ENCODE assay signal across 32 mouse cellular contexts in the genomic region with DNA sequence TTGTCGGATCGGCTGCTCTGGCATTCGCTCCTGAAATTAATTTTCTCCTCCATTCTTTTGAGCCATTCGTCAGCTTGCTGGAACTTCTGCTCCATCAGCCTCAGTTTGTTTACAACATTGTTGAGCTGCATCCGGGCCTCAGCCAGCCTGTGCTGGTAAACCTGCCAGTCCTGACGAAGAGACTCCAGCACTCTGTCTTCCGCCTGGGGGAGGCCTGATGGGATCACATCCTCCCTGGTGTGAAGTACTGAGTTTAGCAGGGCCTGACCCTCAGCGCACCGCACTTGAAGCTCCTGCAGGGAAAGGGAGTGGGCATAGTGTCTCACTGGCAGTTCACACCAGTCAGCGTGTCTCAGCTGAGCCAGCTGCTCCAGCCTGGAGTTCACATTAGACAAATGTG.
DNase-seq lines count a peak whose midpoint lies in the region; ATAC-seq and TF ChIP-seq lines count a peak whose summit lies in the region.
"Had no signal": no experiment of that assay in that cellular context is flagged by ENCODE, and none has a peak within 500 bp of the region (broad histone marks: within the 10 kb centered on the region; RNA-seq: fewer than 3 reads in every experiment).

No protein-coding gene starts in this region.

- no peaks in the 10 kb centered on the region for H3K9me3 ChIP-seq in kidney, embryonic 15.5 days (replicated peaks)
- no peaks in the 10 kb centered on the region for H3K9me3 ChIP-seq in lung, postnatal 0 days (ENCODE audit: low read length)
- H3K9me3 ChIP-seq in intestine, embryonic 15.5 days: no peaks in the 10 kb centered on the region
- H3K9me3 ChIP-seq: heart, embryonic 13.5 days; hindbrain, embryonic 15.5 days; limb, embryonic 10.5 days; limb, embryonic 15.5 days; liver, embryonic 13.5 days; megakaryocyte, embryonic 14.5 days; midbrain, embryonic 13.5 days; neural tube, embryonic 13.5 days; stomach, embryonic 15.5 days had no signal

- 0 out of 2 replicates have a peak, but pooled peaks have one; percentile 19 for ATAC-seq in kidney, embryonic 15.5 days (replicated peaks; ENCODE audit: low FRiP score)
- ATAC-seq in lung, postnatal 0 days: peak; percentile 72
- no peak for ATAC-seq in intestine, embryonic 15.5 days
- ATAC-seq: CD4-positive, CD25-positive, alpha-beta regulatory T cell, adult 4 months; forebrain, embryonic 16.5 days; inflammation-experienced regulatory T-cells, adult 6 months; midbrain, embryonic 13.5 days had no signal

- H3K27me3 ChIP-seq in kidney, embryonic 15.5 days: no peaks in the 10 kb centered on the region
- H3K27me3 ChIP-seq in lung, postnatal 0 days (replicated peaks; ENCODE audit: insufficient read depth, low read length): no peaks in the 10 kb centered on the region
- no peaks in the 10 kb centered on the region for H3K27me3 ChIP-seq in intestine, embryonic 15.5 days (replicated peaks)
- H3K27me3 ChIP-seq: heart, embryonic 13.5 days; hindbrain, embryonic 15.5 days; limb, embryonic 15.5 days; liver, embryonic 13.5 days; megakaryocyte, embryonic 14.5 days; midbrain, embryonic 13.5 days; neural tube, embryonic 13.5 days; stomach, embryonic 15.5 days had no signal

- H3K4me2 ChIP-seq in kidney, embryonic 15.5 days: no peak overlapping the region
- H3K4me2 ChIP-seq in lung, postnatal 0 days (replicated peaks; ENCODE audit: low read depth, low read length): no peak overlapping the region
- H3K4me2 ChIP-seq in intestine, embryonic 15.5 days (replicated peaks): no peak overlapping the region
- H3K4me2 ChIP-seq: heart, embryonic 13.5 days; hindbrain, embryonic 15.5 days; limb, embryonic 15.5 days; liver, embryonic 13.5 days; midbrain, embryonic 13.5 days; neural tube, embryonic 13.5 days; stomach, embryonic 15.5 days had no signal

- no peak overlapping the region for H3K27ac ChIP-seq in kidney, embryonic 15.5 days
- no peak overlapping the region for H3K27ac ChIP-seq in lung, postnatal 0 days (ENCODE audit: low read length)
- no peak overlapping the region for H3K27ac ChIP-seq in intestine, embryonic 15.5 days
- H3K27ac ChIP-seq: heart, embryonic 13.5 days; hindbrain, embryonic 15.5 days; layer of hippocampus, adult 2 months; limb, embryonic 10.5 days; limb, embryonic 15.5 days; liver, embryonic 13.5 days; midbrain, embryonic 13.5 days; neural tube, embryonic 13.5 days; stomach, embryonic 15.5 days had no signal

- peaks cover 7% of the 10 kb centered on the region; the same call in 1 of the 2 replicates for H3K4me1 ChIP-seq in kidney, embryonic 15.5 days
- no peaks in the 10 kb centered on the region for H3K4me1 ChIP-seq in lung, postnatal 0 days (ENCODE audit: insufficient read depth, low read depth, low read length)
- H3K4me1 ChIP-seq in intestine, embryonic 15.5 days (replicated peaks): no peaks in the 10 kb centered on the region
- H3K4me1 ChIP-seq: hindbrain, embryonic 15.5 days; limb, embryonic 15.5 days; liver, embryonic 13.5 days; megakaryocyte, embryonic 14.5 days; midbrain, embryonic 13.5 days; neural tube, embryonic 13.5 days; stomach, embryonic 15.5 days had no signal

- no peak overlapping the region for H3K4me3 ChIP-seq in kidney, embryonic 15.5 days (replicated peaks)
- H3K4me3 ChIP-seq in lung, postnatal 0 days (ENCODE audit: low read depth, low read length): no peak overlapping the region
- H3K4me3 ChIP-seq in intestine, embryonic 15.5 days (replicated peaks): no peak overlapping the region
- H3K4me3 ChIP-seq: erythroblast, embryonic 14.5 days; heart, embryonic 13.5 days; hindbrain, embryonic 15.5 days; layer of hippocampus, adult 2 months; limb, embryonic 10.5 days; limb, embryonic 15.5 days; liver, embryonic 13.5 days; megakaryocyte, embryonic 14.5 days; midbrain, embryonic 13.5 days; neural tube, embryonic 13.5 days; stomach, embryonic 15.5 days had no signal

- no peaks in the 10 kb centered on the region for H3K36me3 ChIP-seq in kidney, embryonic 15.5 days
- peaks cover 5% of the 10 kb centered on the region for H3K36me3 ChIP-seq in lung, postnatal 0 days (ENCODE audit: insufficient read depth, low read length)
- H3K36me3 ChIP-seq in intestine, embryonic 15.5 days: peaks cover 2% of the 10 kb centered on the region; the same call in 1 of the 2 replicates
- H3K36me3 ChIP-seq: liver, embryonic 13.5 days; midbrain, embryonic 13.5 days; neural tube, embryonic 13.5 days had no signal

- H3K9ac ChIP-seq in kidney, embryonic 15.5 days: no peak overlapping the region
- H3K9ac ChIP-seq in lung, postnatal 0 days (replicated peaks; ENCODE audit: low read depth): no peak overlapping the region
- H3K9ac ChIP-seq in intestine, embryonic 15.5 days: no peak overlapping the region
- H3K9ac ChIP-seq: heart, embryonic 13.5 days; hindbrain, embryonic 15.5 days; limb, embryonic 15.5 days; liver, embryonic 13.5 days; midbrain, embryonic 13.5 days; neural tube, embryonic 13.5 days; stomach, embryonic 15.5 days had no signal

- TF ChIP-seq EP300 in lung, postnatal 0 days (IDR thresholded peaks at IDR 0.05): no peak

- DNase-seq in kidney, adult 18-20 months: no peak
- DNase-seq in R1 (ENCODE audit: low read depth, low spot score): peak; percentile 15
- peak; percentile 32 for DNase-seq in lung, postnatal 0 days (ENCODE audit: low spot score)
- peak; percentile 22 for DNase-seq in retina, embryonic 14.5 days (ENCODE audit: low spot score)
- DNase-seq in left cerebral cortex, adult 11 months (ENCODE audit: low spot score): no peak
- no peak for DNase-seq in adrenal gland, adult (ENCODE audit: inconsistent age in 2 of 2, low spot score in 1 of 2)
- DNase-seq: adrenal gland, postnatal 14 days; cerebellum, adult 11 months; cerebellum, adult 9-10 months; cerebellum, postnatal 36 days; gastrocnemius, postnatal 10 days; heart, postnatal 10 days; kidney, adult 8-10 months; kidney, postnatal 36 days; liver, embryonic 13.5 days; right cerebral cortex, postnatal 14 days; thymus, postnatal 36 days had no signal

- TF ChIP-seq CTCF in lung, postnatal 0 days (IDR thresholded peaks at IDR 0.05): no peak

- WGBS in kidney, embryonic 15.5 days: 49% methylated on average over 10 of the region's 10 CpGs
- WGBS in lung, postnatal 0 days: 29% methylated on average over 10 of the region's 10 CpGs
- 44% methylated on average over 10 of the region's 10 CpGs for WGBS in intestine, embryonic 15.5 days

Comparison
In these comparisons a context has a peak if more than half of its experiments do, and no peak if none do; other contexts are left out.
1. DNase-seq: peak in R1 (single experiment), lung, postnatal 0 days (single experiment) and retina, embryonic 14.5 days (single experiment); none in kidney, adult 18-20 months (single experiment), left cerebral cortex, adult 11 months (single experiment) and adrenal gland, adult (0 of 2).